Mouse (Mus musculus): ENCODE measurements around the gene Dmbx1.

Dmbx1 gene

GRCm38 (mm10) chr4:115884022-115884421 lies 55.7 kb downstream of the Dmbx1 start, which contains the start of gene Kncn:
TSS of gene Kncn (plus strand) at chr4:115884400.
- no peak for DNase-seq

- no peak for DNase-seq
Observed at GRCm38 (mm10) chr4:115882195-115882594, 57.5 kb downstream of the Dmbx1 start.

GRCm38 (mm10) chr4:115881183-115881582 lies 58.5 kb downstream of the Dmbx1 start:
- no peak for DNase-seq

- DNase-seq: no peak
Observed at GRCm38 (mm10) chr4:115878828-115879227, 60.9 kb downstream of the Dmbx1 start.

- DNase-seq: peak; percentile 19
Observed at GRCm38 (mm10) chr4:115878216-115878678, 61.5 kb downstream of the Dmbx1 start.

GRCm38 (mm10) chr4:115873231-115873630 lies 66.5 kb downstream of the Dmbx1 start:
- DNase-seq: no peak

GRCm38 (mm10) chr4:115869512-115870210 lies 70.1 kb downstream of the Dmbx1 start:
- DNase-seq: no peak

Measured in lung, postnatal 14 days (tissue).